Mouse (Mus musculus) intestine, postnatal 0 days (tissue): ENCODE measurements around the gene Slc26a9. TPM values are rescaled to one million over a fixed set of nuclear protein-coding genes. Genes with fewer than 3 reads are reported as not detected.

Experiments
- ATAC-seq: fragments of 200-750 bp; cut with Nextera tagmentation; 2 replicates; pipeline ENCODE4 v1.8.0; 2017; ENCODE audit warnings: mild to moderate bottlenecking, moderate TSS enrichment, moderate library complexity
- H3K27ac ChIP-seq: fragments of 300-500 bp; sonication (generic); 2 replicates; pipeline ENCODE4 v1.5.1; 2014; ENCODE audit warnings: mild to moderate bottlenecking, low read depth, low read length, moderate library complexity
- H3K27me3 ChIP-seq: fragments of 300-500 bp; sonication (generic); replicated peaks from 2 replicates; pipeline ENCODE4 v1.6.1; 2014; ENCODE audit warnings: low read length, mixed read lengths; ENCODE audit not compliant: control insufficient read depth, insufficient read depth
- H3K36me3 ChIP-seq: fragments of 300-500 bp; sonication (generic); 2 replicates; pipeline ENCODE4 v1.6.1; 2014; ENCODE audit warnings: mild to moderate bottlenecking, moderate library complexity; ENCODE audit not compliant: control insufficient read depth, insufficient read depth
- H3K4me1 ChIP-seq: fragments of 300-500 bp; sonication (generic); replicated peaks from 2 replicates; pipeline ENCODE4 v1.6.1; 2014; ENCODE audit warnings: antibody characterized with exemption, low read length, mixed read lengths; ENCODE audit not compliant: control insufficient read depth, insufficient read depth
- H3K4me2 ChIP-seq: fragments of 300-500 bp; sonication (generic); replicated peaks from 2 replicates; pipeline ENCODE4 v1.6.1; 2014; ENCODE audit warnings: low read depth, mild to moderate bottlenecking, moderate library complexity
- H3K4me3 ChIP-seq: fragments of 300-500 bp; sonication (generic); 2 replicates; pipeline ENCODE4 v1.5.1; 2014; ENCODE audit warnings: low read depth, low read length
- H3K9ac ChIP-seq: fragments of 300-500 bp; sonication (generic); 2 replicates; pipeline ENCODE4 v1.6.1; 2014; ENCODE audit warnings: mild to moderate bottlenecking, low read depth, low read length
- H3K9me3 ChIP-seq: fragments of 300-500 bp; sonication (generic); 2 replicates; pipeline ENCODE4 v1.6.1; 2016; ENCODE audit warnings: mixed run types; ENCODE audit not compliant: control insufficient read depth
- CTCF ChIP-seq: sonication (generic); IDR thresholded peaks from 2 replicates; pipeline ENCODE4 v1.5.1; 2016; ENCODE audit warnings: low read depth, mild to moderate bottlenecking, control low read depth, antibody characterized with exemption, moderate library complexity
- WGBS: fragments of 180-500 bp; shearing (Covaris S2); extraction: QIAGEN DNeasy Blood & Tissue Kit; methylation state at CpG from one replicate; pipeline ENCODE4 v1.1.7; 2014; 5-methylcytosine and 5-hydroxymethylcytosine counted together
- polyA plus RNA-seq: library from polyadenylated mRNA; unstranded; fragments of >200 nt; fragmentation: Nextera tagmentation; extraction: Ambion mirVana; gene quantifications from 2 replicates; pipeline ENCODE4 v1.2.1, GENCODE M21; 2015

Gene Slc26a9
- polyA plus RNA-seq = 0.03 and 0.67 TPM in 2 replicates

GRCm38 (mm10) chr1:131743868-131744464 is at the start of gene Slc26a9:
Slc26a9 (plus strand) TSS chr1:131744022.
- Histone ChIP-seq H3K27me3 (no peaks in the 10 kb centered on the region), H3K4me2 (no peak within 1 kb of the TSS), H3K4me1 (no peaks in the 10 kb centered on the region), H3K9ac (no peak within 1 kb of the TSS), H3K9me3 (no peaks in the 10 kb centered on the region), H3K27ac (no peak within 1 kb of the TSS), H3K4me3 (no peak within 1 kb of the TSS), H3K36me3 (no peaks in the 10 kb centered on the region)
- no peak for ATAC-seq
- no peak for TF ChIP-seq CTCF
- 29% methylated on average over 10 of the region's 10 CpGs for WGBS

- Histone ChIP-seq H3K4me2 (no peak overlapping the region), H3K9ac (no peak overlapping the region), H3K4me1 (no peaks in the 10 kb centered on the region), H3K27ac (no peak overlapping the region), H3K9me3 (no peaks in the 10 kb centered on the region), H3K4me3 (no peak overlapping the region), H3K27me3 (no peaks in the 10 kb centered on the region), H3K36me3 (no peaks in the 10 kb centered on the region)
- no peak for TF ChIP-seq CTCF
- no peak for ATAC-seq
- 66% methylated on average over 2 of the region's 2 CpGs for WGBS
These were observed 48.5 kb upstream of the Slc26a9 start for GRCm38 (mm10) chr1:131695308-131695707.

- no peak overlapping the region for H3K9ac ChIP-seq
- H3K4me1 ChIP-seq = no peaks in the 10 kb centered on the region
- H3K4me3 ChIP-seq = no peak overlapping the region
- H3K27me3 ChIP-seq = no peaks in the 10 kb centered on the region
- no peak overlapping the region for H3K27ac ChIP-seq
- H3K36me3 ChIP-seq = no peaks in the 10 kb centered on the region
- no peak overlapping the region for H3K4me2 ChIP-seq
- 57% methylated on average over 4 of the region's 4 CpGs for WGBS
- TF ChIP-seq CTCF = no peak
- no peak for ATAC-seq
- H3K9me3 ChIP-seq = no peaks in the 10 kb centered on the region
These were observed 47.5 kb upstream of the Slc26a9 start for GRCm38 (mm10) chr1:131696325-131696724.

GRCm38 (mm10) chr1:131698770-131699169 is 45.1 kb upstream of the Slc26a9 start:
- H3K27ac ChIP-seq = no peak overlapping the region
- H3K27me3 ChIP-seq = no peaks in the 10 kb centered on the region
- no peaks in the 10 kb centered on the region for H3K9me3 ChIP-seq
- H3K4me2 ChIP-seq = no peak overlapping the region
- ATAC-seq = no peak
- TF ChIP-seq CTCF = no peak
- 96% methylated on average over 3 of the region's 3 CpGs for WGBS
- no peaks in the 10 kb centered on the region for H3K4me1 ChIP-seq
- no peak overlapping the region for H3K9ac ChIP-seq
- no peak overlapping the region for H3K4me3 ChIP-seq
- no peaks in the 10 kb centered on the region for H3K36me3 ChIP-seq

- Histone ChIP-seq H3K36me3 (no peaks in the 10 kb centered on the region), H3K4me1 (no peaks in the 10 kb centered on the region), H3K4me2 (no peak overlapping the region), H3K9ac (no peak overlapping the region), H3K27me3 (no peaks in the 10 kb centered on the region), H3K4me3 (no peak overlapping the region), H3K9me3 (no peaks in the 10 kb centered on the region), H3K27ac (no peak overlapping the region)
- no peak for ATAC-seq
- TF ChIP-seq CTCF = no peak
- WGBS = 64% methylated on average over 4 of the region's 4 CpGs
These were observed 44.2 kb upstream of the Slc26a9 start for GRCm38 (mm10) chr1:131699642-131700041.

- no peaks in the 10 kb centered on the region for H3K4me1 ChIP-seq
- no peak for TF ChIP-seq CTCF
- H3K27ac ChIP-seq = no peak overlapping the region
- no peak for ATAC-seq
- no peak overlapping the region for H3K4me3 ChIP-seq
- H3K36me3 ChIP-seq = no peaks in the 10 kb centered on the region
- no peak overlapping the region for H3K9ac ChIP-seq
- WGBS = 74% methylated on average over 5 of the region's 5 CpGs
- no peaks in the 10 kb centered on the region for H3K27me3 ChIP-seq
- H3K4me2 ChIP-seq = no peak overlapping the region
- no peaks in the 10 kb centered on the region for H3K9me3 ChIP-seq
These were observed 43.4 kb upstream of the Slc26a9 start for GRCm38 (mm10) chr1:131700447-131700846.

- Histone ChIP-seq H3K9me3 (no peaks in the 10 kb centered on the region), H3K36me3 (no peaks in the 10 kb centered on the region), H3K27ac (no peak overlapping the region), H3K4me2 (no peak overlapping the region), H3K27me3 (no peaks in the 10 kb centered on the region), H3K9ac (no peak overlapping the region), H3K4me1 (no peaks in the 10 kb centered on the region), H3K4me3 (no peak overlapping the region)
- 88% methylated on average over 5 of the region's 5 CpGs for WGBS
- ATAC-seq = no peak
- TF ChIP-seq CTCF = no peak
These were observed 42.4 kb upstream of the Slc26a9 start for GRCm38 (mm10) chr1:131701391-131701790.
